Mouse (Mus musculus) forebrain, embryonic 14.5 days (tissue): ENCODE measurements around the gene Vgll4. TPM values are rescaled to one million over a fixed set of nuclear protein-coding genes. Genes with fewer than 3 reads are reported as not detected.

Experiments
- ATAC-seq: fragments of 200-750 bp; cut with Nextera tagmentation; 2 replicates; pipeline ENCODE4 v1.8.0; 2017; ENCODE audit warnings: mild to moderate bottlenecking, moderate library complexity
- DNase-seq: peaks from one replicate; pipeline ENCODE4 v3.0.0-alpha.2; 2015; ENCODE audit warnings: low spot score
- H3K27ac ChIP-seq: fragments of 300-500 bp; sonication (generic); 2 replicates; pipeline ENCODE4 v1.5.1; 2014; ENCODE audit warnings: low read depth, mild to moderate bottlenecking, control low read depth, low read length, moderate library complexity
- H3K27me3 ChIP-seq: fragments of 300-500 bp; sonication (generic); replicated peaks from 2 replicates; pipeline ENCODE4 v1.6.1; 2014; ENCODE audit warnings: low read length, control low read depth, mixed read lengths; ENCODE audit not compliant: control insufficient read depth, insufficient read depth
- H3K36me3 ChIP-seq: fragments of 300-500 bp; sonication (generic); 2 replicates; pipeline ENCODE4 v1.6.1; 2014; ENCODE audit warnings: low read length, control low read depth; ENCODE audit not compliant: control insufficient read depth, insufficient read depth
- H3K4me1 ChIP-seq: fragments of 300-500 bp; sonication (generic); 2 replicates; pipeline ENCODE4 v1.6.1; 2014; ENCODE audit warnings: antibody characterized with exemption, low read length, control low read depth; ENCODE audit not compliant: control insufficient read depth, insufficient read depth
- H3K4me2 ChIP-seq: fragments of 300-500 bp; sonication (generic); 2 replicates; pipeline ENCODE4 v1.6.1; 2014; ENCODE audit warnings: mild to moderate bottlenecking, control low read depth, low read length
- H3K4me3 ChIP-seq: fragments of 300-500 bp; sonication (generic); 2 replicates; pipeline ENCODE4 v1.5.1; 2014; ENCODE audit warnings: low read depth, low read length, control low read depth
- H3K9ac ChIP-seq: fragments of 300-500 bp; sonication (generic); 2 replicates; pipeline ENCODE4 v1.6.1; 2014; ENCODE audit warnings: mild to moderate bottlenecking, low read length, control low read depth, moderate library complexity
- H3K9me3 ChIP-seq: fragments of 300-500 bp; sonication (generic); replicated peaks from 2 replicates; pipeline ENCODE4 v1.6.1; 2016; ENCODE audit warnings: low read length, control low read depth, mixed read lengths; ENCODE audit not compliant: control insufficient read depth
- WGBS: fragments of 180-500 bp; shearing (Covaris S2); extraction: QIAGEN DNeasy Blood & Tissue Kit; methylation state at CpG from one replicate; pipeline ENCODE4 v1.1.7; 2014; 5-methylcytosine and 5-hydroxymethylcytosine counted together
- polyA plus RNA-seq: library from polyadenylated mRNA; unstranded; fragments of >200 nt; fragmentation: Nextera tagmentation; extraction: Ambion mirVana; gene quantifications from 2 replicates; pipeline ENCODE4 v1.2.1, GENCODE M21; 2014

Gene Vgll4
- polyA plus RNA-seq, 1 experiment from 2014 or later, result 44.9 TPM

DNA sequence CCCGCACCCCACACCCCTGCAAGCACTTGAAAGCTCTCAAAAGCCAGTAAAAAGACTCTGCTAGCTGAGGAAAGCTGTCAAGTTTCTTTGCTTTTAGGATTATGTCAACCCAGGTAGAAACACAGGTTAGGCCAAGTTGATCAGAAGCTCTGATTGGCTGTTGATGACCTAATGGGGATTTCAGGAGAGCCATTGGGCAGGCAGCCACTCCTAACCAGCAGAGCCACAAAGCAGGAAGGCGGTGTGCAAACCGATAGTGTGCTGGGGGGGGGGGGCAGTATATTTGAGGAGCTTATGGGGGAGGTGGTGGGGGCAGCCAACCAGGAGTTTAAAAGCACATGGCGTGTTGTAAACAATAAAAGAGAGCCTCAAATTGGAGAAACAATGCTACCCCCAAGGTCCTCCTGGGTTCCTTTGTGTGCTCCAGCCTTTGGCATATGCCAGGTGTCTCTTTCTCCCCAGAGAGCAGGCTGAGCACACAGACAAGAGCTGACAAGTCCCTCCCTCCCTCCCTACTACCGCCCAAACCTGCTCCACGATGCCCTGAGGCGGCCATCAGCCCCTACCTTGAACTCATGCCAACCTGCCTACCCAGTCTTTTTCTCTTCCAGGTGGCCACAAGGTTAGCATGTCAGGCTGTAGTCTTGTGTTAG lies 18.3 kb upstream of the Vgll4 start:
- Histone ChIP-seq H3K36me3 (no peaks in the 10 kb centered on the region), H3K27ac (no peak overlapping the region), H3K4me3 (no peak overlapping the region), H3K4me2 (no peak overlapping the region), H3K4me1 (0 out of 2 replicates have a peak, but pooled peaks cover 3% of the 10 kb centered on the region), H3K9me3 (no peaks in the 10 kb centered on the region), H3K9ac (no peak overlapping the region), H3K27me3 (no peaks in the 10 kb centered on the region)
- no peak for DNase-seq
- peak; percentile 46 for ATAC-seq
- 55% methylated on average over 7 of the region's 7 CpGs for WGBS

DNA sequence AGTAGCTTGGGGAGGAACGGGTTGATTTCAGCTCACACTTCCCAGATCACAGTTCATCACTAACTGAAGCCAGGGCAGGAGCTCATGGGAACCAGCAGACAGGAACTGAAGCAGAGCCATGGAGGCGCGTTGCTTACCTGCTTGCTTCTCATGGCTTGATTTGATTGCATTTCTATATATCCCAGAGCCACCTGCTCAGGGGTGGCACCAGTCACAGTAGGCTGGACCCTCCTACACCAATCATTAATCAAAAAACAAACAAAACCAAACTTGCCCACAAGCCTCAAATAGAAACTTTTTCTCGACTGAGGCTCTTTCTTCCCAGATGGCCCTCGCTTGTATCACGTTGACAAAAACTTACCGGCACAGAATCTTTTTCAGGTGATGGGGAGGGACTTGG lies 12.9 kb upstream of the Vgll4 start:
- Histone ChIP-seq H3K4me1 (no peaks in the 10 kb centered on the region), H3K4me3 (no peak overlapping the region), H3K36me3 (no peaks in the 10 kb centered on the region), H3K9ac (no peak overlapping the region), H3K9me3 (no peaks in the 10 kb centered on the region), H3K4me2 (no peak overlapping the region), H3K27ac (no peak overlapping the region), H3K27me3 (no peaks in the 10 kb centered on the region)
- ATAC-seq, result no peak
- no peak for DNase-seq
- 87% methylated on average over 7 of the region's 7 CpGs for WGBS

DNA sequence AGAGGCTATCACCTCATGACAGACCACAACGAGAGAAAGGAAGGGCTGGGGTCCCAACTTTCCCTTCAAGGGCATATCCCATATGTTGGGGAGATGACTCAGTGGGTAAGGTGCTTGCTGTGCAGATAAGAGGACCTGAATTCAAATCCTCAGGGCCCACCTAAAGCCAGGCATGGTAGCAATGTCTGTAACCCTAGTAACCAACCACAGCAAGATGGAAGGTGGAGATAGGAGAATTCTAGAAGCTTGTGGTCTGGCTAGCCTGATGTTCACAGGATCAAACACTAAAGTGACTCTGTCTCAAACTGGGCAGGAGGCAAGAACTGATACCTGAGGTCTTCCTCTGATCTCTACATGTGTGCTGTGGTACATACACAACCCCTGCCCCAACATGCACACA lies 9.9 kb upstream of the Vgll4 start:
- Histone ChIP-seq H3K4me2 (no peak overlapping the region), H3K4me1 (no peaks in the 10 kb centered on the region), H3K9ac (no peak overlapping the region), H3K4me3 (no peak overlapping the region), H3K27ac (no peak overlapping the region), H3K36me3 (no peaks in the 10 kb centered on the region), H3K9me3 (no peaks in the 10 kb centered on the region), H3K27me3 (no peaks in the 10 kb centered on the region)
- 81% methylated on average over 1 of the region's 1 CpGs for WGBS
- no peak for DNase-seq
- no peak for ATAC-seq

DNA sequence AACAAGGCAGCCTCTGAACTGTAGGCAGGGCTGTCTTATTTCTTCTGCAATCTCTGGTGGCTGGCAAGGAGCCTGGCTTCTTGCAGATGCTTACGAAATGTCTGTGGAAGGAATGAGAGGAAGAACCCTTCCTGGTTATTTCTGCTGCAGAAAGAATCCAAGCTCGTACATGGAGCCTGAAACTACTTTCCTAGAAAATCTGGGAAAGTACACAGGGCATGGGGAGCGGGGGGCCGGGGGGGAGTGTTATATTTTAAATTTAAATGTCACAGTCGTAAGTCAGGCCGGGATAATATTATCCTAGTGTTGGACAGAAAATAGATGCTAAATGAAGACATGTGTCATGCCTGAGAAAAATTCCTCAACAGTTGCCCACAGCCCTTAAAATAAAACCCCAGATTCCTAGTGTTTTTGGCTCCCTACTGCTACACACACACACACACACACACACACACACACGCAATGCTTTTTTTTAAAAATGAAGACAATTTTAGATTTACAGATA lies 7.2 kb upstream of the Vgll4 start:
- ATAC-seq (no peak), DNase-seq (peak; percentile 40)
- 81% methylated on average over 7 of the region's 7 CpGs for WGBS
- no peaks in the 10 kb centered on the region for H3K27me3 ChIP-seq
- H3K27ac ChIP-seq, result no peak overlapping the region
- no peak overlapping the region for H3K9ac ChIP-seq
- no peak overlapping the region for H3K4me3 ChIP-seq
- no peaks in the 10 kb centered on the region for H3K4me1 ChIP-seq
- no peaks in the 10 kb centered on the region for H3K9me3 ChIP-seq
- no peaks in the 10 kb centered on the region for H3K36me3 ChIP-seq
- no peak overlapping the region for H3K4me2 ChIP-seq

DNA sequence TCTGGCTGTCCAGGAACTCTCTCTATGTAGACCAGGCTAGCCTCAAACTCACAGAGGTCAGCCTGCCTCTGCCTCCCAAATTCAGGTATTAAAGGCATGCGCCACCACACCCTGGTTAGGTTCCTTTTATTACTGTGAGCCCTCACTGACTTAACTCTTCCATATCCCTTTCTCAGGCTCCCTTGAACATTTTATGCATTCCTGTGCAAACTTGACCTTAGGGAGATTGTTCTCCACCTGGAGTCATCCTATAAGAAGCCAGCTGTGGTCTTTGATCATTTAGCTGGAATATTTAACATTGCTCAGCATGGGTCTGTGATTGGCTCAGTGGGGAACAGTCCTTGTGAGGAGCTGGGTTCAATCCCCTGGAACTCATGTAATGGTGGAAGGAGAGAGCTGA lies 4.5 kb upstream of the Vgll4 start:
- no peaks in the 10 kb centered on the region for H3K36me3 ChIP-seq
- DNase-seq, result no peak
- peaks cover 3% of the 10 kb centered on the region; the same call in 1 of the 2 replicates for H3K27me3 ChIP-seq
- WGBS, result 92% methylated on average over 1 of the region's 1 CpGs
- no peak for ATAC-seq
- no peak overlapping the region for H3K4me2 ChIP-seq
- no peaks in the 10 kb centered on the region for H3K4me1 ChIP-seq
- no peak overlapping the region for H3K27ac ChIP-seq
- H3K9me3 ChIP-seq, result no peaks in the 10 kb centered on the region
- no peak overlapping the region for H3K4me3 ChIP-seq
- no peak overlapping the region for H3K9ac ChIP-seq

DNA sequence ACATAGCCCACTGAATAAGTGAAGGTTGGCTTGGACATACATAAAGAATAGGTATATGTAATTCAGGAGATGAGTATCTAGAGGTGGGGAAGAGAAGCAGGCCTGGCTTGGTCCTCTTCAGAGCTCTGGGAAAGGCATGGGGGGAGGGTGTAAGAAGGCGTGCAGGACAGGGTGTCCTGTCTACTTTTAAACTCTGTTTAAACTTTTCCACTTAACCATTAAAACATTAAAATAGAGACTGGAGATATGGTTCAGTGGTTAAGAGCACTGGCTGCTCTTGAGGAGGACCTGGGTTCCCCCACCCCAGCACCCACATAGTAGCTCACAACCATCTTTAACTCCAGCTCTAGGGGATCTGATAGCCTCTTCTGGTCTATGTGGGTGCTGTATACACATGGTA lies 3.2 kb upstream of the Vgll4 start:
- Histone ChIP-seq H3K9ac (no peak overlapping the region), H3K36me3 (no peaks in the 10 kb centered on the region), H3K9me3 (no peaks in the 10 kb centered on the region), H3K4me1 (no peaks in the 10 kb centered on the region), H3K4me3 (no peak overlapping the region), H3K27me3 (peaks cover 6% of the 10 kb centered on the region; the same call in 1 of the 2 replicates), H3K27ac (no peak overlapping the region), H3K4me2 (no peak overlapping the region)
- DNase-seq, result no peak
- WGBS, result 88% methylated on average over 1 of the region's 1 CpGs
- ATAC-seq, result no peak

DNA sequence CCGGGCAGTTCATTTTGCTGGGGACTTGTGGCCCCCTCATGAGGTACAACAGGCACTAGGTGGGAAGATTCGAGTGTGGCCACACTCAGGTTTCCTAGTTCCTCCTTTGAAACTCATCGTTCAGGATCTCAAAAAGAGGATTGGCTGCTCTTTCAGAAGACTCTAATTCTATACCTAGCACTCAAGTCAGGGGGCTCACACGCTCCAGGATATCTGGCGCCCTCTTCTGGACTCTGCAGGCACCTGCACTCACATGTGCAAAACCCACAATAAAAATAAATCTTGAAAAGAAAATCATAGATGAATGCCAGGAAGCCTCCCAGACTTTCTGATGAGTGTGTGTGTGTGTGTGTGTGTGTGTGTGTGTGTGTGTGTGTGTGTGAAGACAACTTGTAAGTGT lies 1.1 kb upstream of the Vgll4 start:
- Histone ChIP-seq H3K9ac (no peak overlapping the region), H3K27me3 (peaks cover 17% of the 10 kb centered on the region), H3K4me3 (no peak overlapping the region), H3K27ac (no peak overlapping the region), H3K4me2 (no peak overlapping the region), H3K9me3 (no peaks in the 10 kb centered on the region), H3K4me1 (no peaks in the 10 kb centered on the region), H3K36me3 (no peaks in the 10 kb centered on the region)
- ATAC-seq (no peak), DNase-seq (no peak)
- 75% methylated on average over 5 of the region's 5 CpGs for WGBS

DNA sequence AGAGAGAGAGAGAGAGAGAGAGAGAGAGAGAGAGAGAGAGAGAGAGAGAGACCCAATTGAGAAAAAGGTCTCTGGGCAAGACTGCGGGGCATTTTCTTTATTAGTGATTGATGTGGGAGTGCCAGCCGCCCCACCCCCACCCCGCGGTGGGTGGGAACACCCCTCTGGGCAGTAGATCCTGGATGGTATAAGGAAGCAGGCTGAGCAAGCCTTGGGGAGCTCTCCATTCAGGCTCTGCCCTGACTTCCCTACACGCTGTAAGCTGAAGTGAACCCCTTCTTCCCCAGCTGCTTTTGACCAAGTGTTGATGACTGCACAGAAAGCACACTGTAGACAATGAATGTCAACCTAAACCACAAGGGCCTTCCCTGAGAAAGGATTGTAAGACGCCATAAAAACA lies 592 bp upstream of the Vgll4 start:
- no peaks in the 10 kb centered on the region for H3K9me3 ChIP-seq
- H3K4me1 ChIP-seq, result no peaks in the 10 kb centered on the region
- ATAC-seq (no peak), DNase-seq (no peak)
- H3K36me3 ChIP-seq, result no peaks in the 10 kb centered on the region
- peaks cover 17% of the 10 kb centered on the region for H3K27me3 ChIP-seq
- WGBS, result 25% methylated on average over 6 of the region's 6 CpGs
- H3K4me2 ChIP-seq, result no peak overlapping the region
- no peak overlapping the region for H3K4me3 ChIP-seq
- no peak overlapping the region for H3K27ac ChIP-seq
- H3K9ac ChIP-seq, result no peak overlapping the region

DNA sequence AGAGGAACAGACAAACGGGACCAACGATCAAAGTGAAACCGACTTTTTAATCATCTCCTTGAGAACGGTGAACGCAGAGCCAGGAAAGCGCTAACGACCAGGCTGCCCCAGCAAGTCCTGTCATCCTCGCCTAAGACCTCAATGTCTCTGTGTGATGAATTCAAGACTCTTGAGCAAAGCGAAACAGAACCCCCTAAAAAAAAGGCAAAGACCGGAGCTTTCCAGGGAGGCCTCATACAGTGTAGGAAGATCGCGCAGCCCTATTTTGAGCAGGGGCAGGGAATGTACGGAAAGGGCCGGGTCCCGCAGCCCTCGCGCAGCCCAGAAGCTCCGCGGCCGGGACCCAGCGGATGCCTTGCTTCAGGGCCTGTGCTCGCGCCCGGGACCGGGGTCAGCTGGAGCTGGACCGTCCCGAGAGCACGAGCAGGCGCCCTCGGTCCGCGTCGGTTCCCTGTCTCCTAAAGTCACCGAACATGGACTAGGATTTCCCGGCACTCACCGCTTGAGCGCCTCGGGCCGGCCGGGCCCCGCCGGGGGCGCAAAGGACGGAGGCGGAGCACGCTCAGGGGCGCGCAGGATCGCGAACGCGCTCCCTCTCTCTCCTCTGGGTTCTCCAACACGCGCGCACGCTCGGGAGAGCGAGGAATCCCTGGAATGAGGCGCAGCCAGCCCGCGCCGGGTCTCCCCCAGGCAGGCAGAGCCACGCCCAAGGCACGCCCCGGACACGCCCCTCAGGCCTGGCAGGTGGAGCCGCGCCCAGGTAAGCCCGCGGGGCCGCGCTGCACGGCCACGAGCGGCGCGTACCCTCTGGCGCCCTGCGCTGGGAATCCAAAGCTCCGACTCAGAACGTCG lies 1.2 kb downstream of the Vgll4 start:
- Histone ChIP-seq H3K9ac (peak overlapping the region; percentile 72), H3K4me3 (peak overlapping the region; percentile 66), H3K9me3 (no peaks in the 10 kb centered on the region), H3K4me2 (peak overlapping the region; percentile 100), H3K4me1 (no peaks in the 10 kb centered on the region), H3K27me3 (peaks cover 17% of the 10 kb centered on the region), H3K36me3 (no peaks in the 10 kb centered on the region), H3K27ac (no peak overlapping the region)
- DNase-seq (peak; percentile 78), ATAC-seq (peak; percentile 67)
- under 1% methylated on average over 74 of the region's 82 CpGs for WGBS
